Mouse (Mus musculus) E14TG2a.4 (cell line): ENCODE data around the gene Selenbp1.

Experiments
- CTCF ChIP-seq: conservative IDR thresholded peaks from 2 replicates; pipeline ENCODE4 v1.5.1; 2014; ENCODE audit warnings: low read length
- NANOG ChIP-seq: IDR thresholded peaks from 2 replicates; pipeline ENCODE4 v1.6.1; 2014; ENCODE audit warnings: borderline replicate concordance, low read length, mixed read lengths
- POU5F1 ChIP-seq: IDR thresholded peaks from 2 replicates; pipeline ENCODE4 v1.6.1; 2014; ENCODE audit warnings: low read length, borderline replicate concordance

- TF ChIP-seq CTCF (no peak), NANOG (no peak), POU5F1 (no peak)
Observed at GRCm38 (mm10) chr3:94985513-94985912, 52.7 kb downstream of the Selenbp1 start.
